Mouse (Mus musculus): ENCODE results near the gene Lmln. TPM values are rescaled to one million over a fixed set of nuclear protein-coding genes. Genes with fewer than 3 reads are reported as not detected.
A peak's percentile ranks its signal among the peaks of the same experiment; 100 is the strongest.
"Not testable (repeated sequence)": the region's sequence is repeated elsewhere in the genome, so short reads cannot be mapped to it uniquely, and the experiment has no call there.

Gene Lmln
- polyA plus RNA-seq, 1 experiment, result 10.8 TPM

GRCm38 (mm10) chr16:33056786-33057185 lies 5.5 kb upstream of the Lmln start:
- peaks cover 6% of the 10 kb centered on the region for H3K36me3 ChIP-seq (ENCODE audit: control insufficient read depth, insufficient read depth, low read length)
- peak overlapping the region; percentile 94 for H3K4me3 ChIP-seq (ENCODE audit: control insufficient read depth, low read depth, low read length)
- no peaks in the 10 kb centered on the region for H3K27me3 ChIP-seq (ENCODE audit: control insufficient read depth, insufficient read depth, low read length)
- peaks cover 4% of the 10 kb centered on the region for H3K4me1 ChIP-seq (ENCODE audit: control insufficient read depth, insufficient read depth, low read length)
- H3K27ac ChIP-seq (ENCODE audit: control insufficient read depth, insufficient read depth, low read depth, low read length), result peak overlapping the region; percentile 96
- TF ChIP-seq POLR2A (IDR thresholded peaks at IDR 0.05; ENCODE audit: control insufficient read depth, low read depth, low read length) (no peak), CTCF (IDR thresholded peaks at IDR 0.05; ENCODE audit: control insufficient read depth, insufficient read depth, insufficient replicate concordance, low read depth, low read length) (no peak)

GRCm38 (mm10) chr16:33058033-33058432 lies 4.3 kb upstream of the Lmln start:
- no peak for TF ChIP-seq POLR2A (IDR thresholded peaks at IDR 0.05; ENCODE audit: control insufficient read depth, low read depth, low read length)
- no peak for TF ChIP-seq CTCF (IDR thresholded peaks at IDR 0.05; ENCODE audit: control insufficient read depth, insufficient read depth, insufficient replicate concordance, low read depth, low read length)
- Histone ChIP-seq H3K4me3 (ENCODE audit: control insufficient read depth, low read depth, low read length) (peak overlapping the region; percentile 41), H3K27me3 (ENCODE audit: control insufficient read depth, insufficient read depth, low read length) (no peaks in the 10 kb centered on the region), H3K27ac (ENCODE audit: control insufficient read depth, insufficient read depth, low read depth, low read length) (no peak overlapping the region), H3K4me1 (ENCODE audit: control insufficient read depth, insufficient read depth, low read length) (peaks cover 4% of the 10 kb centered on the region), H3K36me3 (ENCODE audit: control insufficient read depth, insufficient read depth, low read length) (peaks cover 4% of the 10 kb centered on the region)

GRCm38 (mm10) chr16:33058656-33059055 lies 3.7 kb upstream of the Lmln start:
- H3K27me3 ChIP-seq (ENCODE audit: control insufficient read depth, insufficient read depth, low read length); H3K4me3 ChIP-seq (ENCODE audit: control insufficient read depth, low read depth, low read length); H3K36me3 ChIP-seq (ENCODE audit: control insufficient read depth, insufficient read depth, low read length); H3K27ac ChIP-seq (ENCODE audit: control insufficient read depth, insufficient read depth, low read depth, low read length); H3K4me1 ChIP-seq (ENCODE audit: control insufficient read depth, insufficient read depth, low read length): not testable (repeated sequence)

DNA sequence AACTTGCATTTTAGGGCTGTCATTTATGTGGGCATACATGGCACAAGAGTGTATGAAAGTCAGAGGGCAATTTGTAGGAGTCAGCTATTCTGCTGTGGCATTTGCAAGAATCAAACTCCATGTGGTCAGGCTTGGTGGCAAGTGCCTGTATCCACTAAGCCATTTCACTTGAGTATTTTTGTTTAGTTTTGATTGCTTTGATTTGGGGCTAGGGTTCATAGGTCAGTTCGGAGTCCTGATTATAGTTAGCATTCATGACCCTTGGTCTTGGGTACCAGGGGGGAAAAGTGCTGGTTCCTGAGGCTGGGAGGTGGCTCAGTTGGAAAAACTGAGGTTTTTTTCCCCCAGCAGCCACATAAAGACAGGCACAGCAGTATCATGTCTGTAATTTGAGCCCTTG lies 2.9 kb upstream of the Lmln start:
- H3K27me3 ChIP-seq (ENCODE audit: control insufficient read depth, insufficient read depth, low read length), result no peaks in the 10 kb centered on the region
- TF ChIP-seq POLR2A (IDR thresholded peaks at IDR 0.05; ENCODE audit: control insufficient read depth, low read depth, low read length) (no peak), CTCF (IDR thresholded peaks at IDR 0.05; ENCODE audit: control insufficient read depth, insufficient read depth, insufficient replicate concordance, low read depth, low read length) (no peak)
- H3K36me3 ChIP-seq (ENCODE audit: control insufficient read depth, insufficient read depth, low read length), result peaks cover 3% of the 10 kb centered on the region
- H3K4me3 ChIP-seq (ENCODE audit: control insufficient read depth, low read depth, low read length), result no peak overlapping the region
- no peak overlapping the region for H3K27ac ChIP-seq (ENCODE audit: control insufficient read depth, insufficient read depth, low read depth, low read length)
- H3K4me1 ChIP-seq (ENCODE audit: control insufficient read depth, insufficient read depth, low read length), result peaks cover 4% of the 10 kb centered on the region

GRCm38 (mm10) chr16:33060926-33061325 lies 1.4 kb upstream of the Lmln start:
- H3K27ac ChIP-seq (ENCODE audit: control insufficient read depth, insufficient read depth, low read depth, low read length), result no peak overlapping the region
- H3K4me1 ChIP-seq (ENCODE audit: control insufficient read depth, insufficient read depth, low read length), result peaks cover 4% of the 10 kb centered on the region
- no peaks in the 10 kb centered on the region for H3K27me3 ChIP-seq (ENCODE audit: control insufficient read depth, insufficient read depth, low read length)
- TF ChIP-seq CTCF (IDR thresholded peaks at IDR 0.05; ENCODE audit: control insufficient read depth, insufficient read depth, insufficient replicate concordance, low read depth, low read length) (no peak), POLR2A (IDR thresholded peaks at IDR 0.05; ENCODE audit: control insufficient read depth, low read depth, low read length) (no peak)
- H3K4me3 ChIP-seq (ENCODE audit: control insufficient read depth, low read depth, low read length), result no peak overlapping the region
- peaks cover 3% of the 10 kb centered on the region for H3K36me3 ChIP-seq (ENCODE audit: control insufficient read depth, insufficient read depth, low read length)

GRCm38 (mm10) chr16:33061400-33061799 lies 921 bp upstream of the Lmln start:
- Histone ChIP-seq H3K27ac (ENCODE audit: control insufficient read depth, insufficient read depth, low read depth, low read length) (peak overlapping the region; percentile 82), H3K4me1 (ENCODE audit: control insufficient read depth, insufficient read depth, low read length) (peaks cover 4% of the 10 kb centered on the region), H3K36me3 (ENCODE audit: control insufficient read depth, insufficient read depth, low read length) (peaks cover 3% of the 10 kb centered on the region), H3K27me3 (ENCODE audit: control insufficient read depth, insufficient read depth, low read length) (no peaks in the 10 kb centered on the region), H3K4me3 (ENCODE audit: control insufficient read depth, low read depth, low read length) (peak overlapping the region; percentile 87; the same call in 1 of the 2 replicates)
- TF ChIP-seq POLR2A (IDR thresholded peaks at IDR 0.05; ENCODE audit: control insufficient read depth, low read depth, low read length) (no peak), CTCF (IDR thresholded peaks at IDR 0.05; ENCODE audit: control insufficient read depth, insufficient read depth, insufficient replicate concordance, low read depth, low read length) (no peak)

- H3K27ac ChIP-seq (ENCODE audit: control insufficient read depth, insufficient read depth, low read depth, low read length), result peak overlapping the region; percentile 82
- H3K27me3 ChIP-seq (ENCODE audit: control insufficient read depth, insufficient read depth, low read length), result no peaks in the 10 kb centered on the region
- H3K4me3 ChIP-seq (ENCODE audit: control insufficient read depth, low read depth, low read length), result peak overlapping the region; percentile 87
- peaks cover 3% of the 10 kb centered on the region for H3K36me3 ChIP-seq (ENCODE audit: control insufficient read depth, insufficient read depth, low read length)
- TF ChIP-seq POLR2A (IDR thresholded peaks at IDR 0.05; ENCODE audit: control insufficient read depth, low read depth, low read length) (no peak), CTCF (IDR thresholded peaks at IDR 0.05; ENCODE audit: control insufficient read depth, insufficient read depth, insufficient replicate concordance, low read depth, low read length) (no peak)
- H3K4me1 ChIP-seq (ENCODE audit: control insufficient read depth, insufficient read depth, low read length), result peaks cover 4% of the 10 kb centered on the region
These were observed 386 bp downstream of the Lmln start for GRCm38 (mm10) chr16:33062682-33063131.

DNA sequence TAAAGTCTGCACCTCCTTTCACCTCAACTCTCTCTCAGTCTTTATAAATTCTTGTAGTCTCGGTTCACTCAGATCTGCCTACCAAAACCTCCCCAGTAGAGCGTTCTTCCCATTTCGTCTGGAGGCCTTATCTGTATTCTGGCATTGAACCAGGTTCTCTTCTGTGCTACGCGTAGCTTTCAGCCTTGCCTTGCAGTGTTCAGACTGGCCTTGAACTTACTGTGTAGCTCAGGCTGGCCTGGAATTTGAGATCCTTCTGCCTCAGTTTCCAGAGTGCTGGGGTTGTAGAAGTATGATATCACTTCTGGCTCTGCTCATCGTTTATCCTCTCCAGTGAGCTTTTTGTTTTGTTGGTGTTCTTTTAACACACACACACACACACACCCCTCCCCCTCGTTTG lies 946 bp downstream of the Lmln start:
- peak overlapping the region; percentile 82 for H3K27ac ChIP-seq (ENCODE audit: control insufficient read depth, insufficient read depth, low read depth, low read length)
- peak overlapping the region; percentile 87; the same call in 1 of the 2 replicates for H3K4me3 ChIP-seq (ENCODE audit: control insufficient read depth, low read depth, low read length)
- no peak for TF ChIP-seq CTCF (IDR thresholded peaks at IDR 0.05; ENCODE audit: control insufficient read depth, insufficient read depth, insufficient replicate concordance, low read depth, low read length)
- TF ChIP-seq POLR2A (IDR thresholded peaks at IDR 0.05; ENCODE audit: control insufficient read depth, low read depth, low read length), result no peak
- no peaks in the 10 kb centered on the region for H3K27me3 ChIP-seq (ENCODE audit: control insufficient read depth, insufficient read depth, low read length)
- H3K36me3 ChIP-seq (ENCODE audit: control insufficient read depth, insufficient read depth, low read length), result no peaks in the 10 kb centered on the region; the same call in 1 of the 2 replicates
- H3K4me1 ChIP-seq (ENCODE audit: control insufficient read depth, insufficient read depth, low read length), result peaks cover 2% of the 10 kb centered on the region

Measured in testis, adult 2 months (tissue).